ENCODE assay signal across 15 mouse cellular contexts in the genomic region with DNA sequence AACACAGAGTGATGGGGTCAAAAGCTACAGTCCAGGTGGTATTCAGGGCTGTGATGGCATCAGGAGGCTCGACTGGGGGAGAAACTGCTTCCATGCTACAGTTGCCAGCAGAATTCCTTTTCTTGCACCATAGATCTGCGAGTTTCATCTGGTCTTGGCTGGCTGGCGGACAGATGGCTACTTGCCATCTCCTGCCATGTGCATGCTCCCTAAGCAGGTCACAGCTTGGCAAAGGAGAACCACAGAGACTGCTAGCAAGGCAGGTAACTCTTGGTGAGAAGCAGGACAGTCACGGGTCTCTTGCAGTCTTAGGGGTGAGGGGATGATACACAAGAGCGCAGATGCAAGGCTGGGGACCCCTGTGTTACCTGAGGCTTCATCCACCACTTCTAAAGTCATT. TPM values are rescaled to one million over a fixed set of nuclear protein-coding genes. Genes with fewer than 3 reads are reported as not detected.
A peak's percentile ranks its signal among the peaks of the same experiment; 100 is the strongest.
DNase-seq lines count a peak whose midpoint lies in the region; ATAC-seq and TF ChIP-seq lines count a peak whose summit lies in the region.
"Had no signal": no experiment of that assay in that cellular context is flagged by ENCODE, and none has a peak within 500 bp of the region (broad histone marks: within the 10 kb centered on the region; RNA-seq: fewer than 3 reads in every experiment).

No protein-coding gene starts in this region.

- H3K27ac ChIP-seq in forebrain, embryonic 14.5 days (ENCODE audit: low read depth, low read length), result no peak overlapping the region
- no peak overlapping the region for H3K27ac ChIP-seq in forebrain, embryonic 11.5 days (ENCODE audit: low read depth, low read length)
- peak overlapping the region; percentile 0; the same call in 1 of the 2 replicates for H3K27ac ChIP-seq in cerebellum, adult 2 months (ENCODE audit: insufficient read depth, low read length)
- H3K27ac ChIP-seq: embryonic facial prominence, embryonic 15.5 days; hindbrain, embryonic 15.5 days; layer of hippocampus, adult 2 months; limb, embryonic 10.5 days; midbrain, embryonic 10.5 days; neural tube, embryonic 13.5 days had no signal

- TF ChIP-seq POLR2A in cerebellum, adult 2 months (IDR thresholded peaks at IDR 0.05; ENCODE audit: borderline replicate concordance, insufficient read depth, low read length), result no peak

- H3K9me3 ChIP-seq in forebrain, embryonic 14.5 days (replicated peaks; ENCODE audit: control insufficient read depth, low read length), result no peaks in the 10 kb centered on the region
- no peaks in the 10 kb centered on the region for H3K9me3 ChIP-seq in forebrain, embryonic 11.5 days (ENCODE audit: control insufficient read depth, low read length)
- H3K9me3 ChIP-seq: embryonic facial prominence, embryonic 15.5 days; hindbrain, embryonic 15.5 days; limb, embryonic 10.5 days; midbrain, embryonic 10.5 days; neural tube, embryonic 13.5 days had no signal

- ATAC-seq in forebrain, embryonic 14.5 days, result no peak
- ATAC-seq in forebrain, embryonic 11.5 days (replicated peaks; ENCODE audit: low FRiP score), result no peak

- no peak overlapping the region for H3K4me3 ChIP-seq in forebrain, embryonic 14.5 days (ENCODE audit: low read depth, low read length)
- H3K4me3 ChIP-seq in forebrain, embryonic 11.5 days (ENCODE audit: low read depth, low read length), result no peak overlapping the region
- H3K4me3 ChIP-seq in cerebellum, adult 2 months (replicated peaks; ENCODE audit: insufficient read depth, low read depth, low read length), result no peak overlapping the region
- H3K4me3 ChIP-seq: embryonic facial prominence, embryonic 15.5 days; hindbrain, embryonic 15.5 days; layer of hippocampus, adult 2 months; limb, embryonic 10.5 days; midbrain, embryonic 10.5 days; neural tube, embryonic 13.5 days had no signal

- peak; percentile 10 for DNase-seq in forebrain, embryonic 14.5 days (ENCODE audit: low spot score)
- no peak for DNase-seq in forebrain, embryonic 11.5 days (ENCODE audit: low spot score)
- DNase-seq in lung, postnatal 36 days, result peak; percentile 11
- DNase-seq in lung, postnatal 4 days, result no peak
- peak; percentile 89 to 93 for DNase-seq in cerebellum, adult 2 months
- DNase-seq in kidney, postnatal 10 days, result peak; percentile 54
- no peak for DNase-seq in spleen, postnatal 10 days (ENCODE audit: low spot score in 2 of 2)
- DNase-seq in thymus, postnatal 4 days, result no peak
- DNase-seq: lung, embryonic 14.5 days had no signal

- H3K4me2 ChIP-seq in forebrain, embryonic 14.5 days (ENCODE audit: low read length), result no peak overlapping the region
- H3K4me2 ChIP-seq in forebrain, embryonic 11.5 days (ENCODE audit: low read depth, low read length, severe bottlenecking), result no peak overlapping the region
- H3K4me2 ChIP-seq: embryonic facial prominence, embryonic 15.5 days; hindbrain, embryonic 15.5 days; lung, embryonic 14.5 days; neural tube, embryonic 13.5 days had no signal

- H3K4me1 ChIP-seq in forebrain, embryonic 14.5 days (ENCODE audit: control insufficient read depth, insufficient read depth, low read length), result no peaks in the 10 kb centered on the region
- H3K4me1 ChIP-seq in forebrain, embryonic 11.5 days (replicated peaks; ENCODE audit: control insufficient read depth, insufficient read depth, low read length), result no peaks in the 10 kb centered on the region
- H3K4me1 ChIP-seq in cerebellum, adult 2 months (ENCODE audit: control insufficient read depth, insufficient read depth, low read length), result peaks cover 10% of the 10 kb centered on the region
- H3K4me1 ChIP-seq: hindbrain, embryonic 15.5 days; limb, embryonic 10.5 days; midbrain, embryonic 10.5 days; neural tube, embryonic 13.5 days had no signal

- 77% methylated on average over 5 of the region's 5 CpGs for WGBS in forebrain, embryonic 14.5 days
- 87% methylated on average over 5 of the region's 5 CpGs for WGBS in forebrain, embryonic 11.5 days
- WGBS in cerebellum, adult 2 months, result 15% methylated on average over 5 of the region's 5 CpGs

- peaks cover 17% of the 10 kb centered on the region for H3K36me3 ChIP-seq in forebrain, embryonic 14.5 days (ENCODE audit: control insufficient read depth, insufficient read depth, low read length)
- H3K36me3 ChIP-seq in forebrain, embryonic 11.5 days (ENCODE audit: control insufficient read depth, insufficient read depth, low read length), result no peaks in the 10 kb centered on the region

- H3K9ac ChIP-seq in forebrain, embryonic 14.5 days (ENCODE audit: low read length), result no peak overlapping the region
- no peak overlapping the region for H3K9ac ChIP-seq in forebrain, embryonic 11.5 days (ENCODE audit: low read length)
- H3K9ac ChIP-seq: embryonic facial prominence, embryonic 15.5 days; hindbrain, embryonic 15.5 days; lung, embryonic 14.5 days; neural tube, embryonic 13.5 days had no signal

- no peaks in the 10 kb centered on the region for H3K27me3 ChIP-seq in forebrain, embryonic 14.5 days (replicated peaks; ENCODE audit: control insufficient read depth, insufficient read depth, low read length)
- H3K27me3 ChIP-seq in forebrain, embryonic 11.5 days (ENCODE audit: control insufficient read depth, insufficient read depth, low read length), result no peaks in the 10 kb centered on the region
- H3K27me3 ChIP-seq in cerebellum, adult 2 months (ENCODE audit: control insufficient read depth, insufficient read depth, low read length), result no peaks in the 10 kb centered on the region
- H3K27me3 ChIP-seq: embryonic facial prominence, embryonic 15.5 days; hindbrain, embryonic 15.5 days; neural tube, embryonic 13.5 days had no signal

- no peak for TF ChIP-seq CTCF in cerebellum, adult 2 months (IDR thresholded peaks at IDR 0.05; ENCODE audit: borderline replicate concordance, insufficient read depth, low read depth, low read length)

RNA-seq across cellular contexts. Expression of a gene that starts 41.9 kb away (rescaled TPM):
- polyA plus RNA-seq in forebrain, embryonic 14.5 days (2014; fragmentation: Nextera tagmentation; extraction: Ambion mirVana), result 24.5 and 28.3 TPM in 2 replicates
- polyA plus RNA-seq in forebrain, embryonic 11.5 days (2014; fragmentation: Nextera tagmentation; extraction: Ambion mirVana), result 26.0 and 26.6 TPM in 2 replicates
- 24.2 and 26.9 TPM in 2 replicates for polyA plus RNA-seq in cerebellum, adult 2 months (2012; rRNA removed)

Comparison
In these comparisons a context has a peak if more than half of its experiments do, and no peak if none do; other contexts are left out.
1. DNase-seq: peak in forebrain, embryonic 14.5 days (single experiment), lung, postnatal 36 days (single experiment), cerebellum, adult 2 months (2 of 2) and kidney, postnatal 10 days (single experiment); none in forebrain, embryonic 11.5 days (single experiment), lung, postnatal 4 days (0 of 2), spleen, postnatal 10 days (0 of 2) and thymus, postnatal 4 days (single experiment).